Mouse (Mus musculus): ENCODE data around the gene Haspin. TPM values are rescaled to one million over a fixed set of nuclear protein-coding genes. Genes with fewer than 3 reads are reported as not detected.
"Not testable (repeated sequence)": the region's sequence is repeated elsewhere in the genome, so short reads cannot be mapped to it uniquely, and the experiment has no call there.

Gene Haspin
- total and polyA plus RNA-seq, 3 experiments = 26.9 to 28.3 TPM; not detected in 1

GRCm38 (mm10) chr11:73108898-73109625 lies 29.0 kb downstream of the Haspin start:
- Histone ChIP-seq H3K9me3 (replicated peaks; ENCODE audit: insufficient read depth, low read length) (no peaks in the 10 kb centered on the region), H3K79me2 (ENCODE audit: control insufficient read depth, insufficient read depth, low read length, poor library complexity) (no peaks in the 10 kb centered on the region), H3K4me3 (ENCODE audit: control insufficient read depth in 1 of 2, insufficient read depth in 1 of 2, low read depth in 2 of 2, low read length in 2 of 2) (no peak overlapping the region), H3K9ac (ENCODE audit: control insufficient read depth, low read depth, low read length, poor library complexity, severe bottlenecking) (no peak overlapping the region), H3K27me3 (ENCODE audit: control insufficient read depth in 1 of 2, insufficient read depth in 2 of 2, low read length in 2 of 2) (no peaks in the 10 kb centered on the region), H3K27ac (ENCODE audit: control insufficient read depth, low read depth, low read length) (no peak overlapping the region), H3K4me1 (ENCODE audit: control insufficient read depth in 1 of 2, insufficient read depth in 2 of 2, low read length in 2 of 2) (no peaks in the 10 kb centered on the region; a peak in 1 of 4 replicates), H3K36me3 (ENCODE audit: control insufficient read depth in 1 of 2, insufficient read depth in 2 of 2, low read length in 2 of 2) (no peaks in the 10 kb centered on the region)
- no peak for TF ChIP-seq TAL1 (IDR thresholded peaks at IDR 0.05; ENCODE audit: low read length)
- no peak for TF ChIP-seq NELFE (IDR thresholded peaks at IDR 0.05; ENCODE audit: low read depth, low read length)
- TF ChIP-seq JUND (IDR thresholded peaks at IDR 0.05; ENCODE audit: low read depth, low read length) = no peak
- TF ChIP-seq ZC3H11A (IDR thresholded peaks at IDR 0.05; ENCODE audit: low read depth, low read length) = no peak
- TF ChIP-seq CHD2 (IDR thresholded peaks at IDR 0.05; ENCODE audit: low read length) = no peak
- TF ChIP-seq KAT2A (conservative IDR thresholded peaks at IDR 0.05; ENCODE audit: low read depth, low read length) = no peak
- no peak for DNase-seq (ENCODE audit: low read depth, low spot score)

DNA sequence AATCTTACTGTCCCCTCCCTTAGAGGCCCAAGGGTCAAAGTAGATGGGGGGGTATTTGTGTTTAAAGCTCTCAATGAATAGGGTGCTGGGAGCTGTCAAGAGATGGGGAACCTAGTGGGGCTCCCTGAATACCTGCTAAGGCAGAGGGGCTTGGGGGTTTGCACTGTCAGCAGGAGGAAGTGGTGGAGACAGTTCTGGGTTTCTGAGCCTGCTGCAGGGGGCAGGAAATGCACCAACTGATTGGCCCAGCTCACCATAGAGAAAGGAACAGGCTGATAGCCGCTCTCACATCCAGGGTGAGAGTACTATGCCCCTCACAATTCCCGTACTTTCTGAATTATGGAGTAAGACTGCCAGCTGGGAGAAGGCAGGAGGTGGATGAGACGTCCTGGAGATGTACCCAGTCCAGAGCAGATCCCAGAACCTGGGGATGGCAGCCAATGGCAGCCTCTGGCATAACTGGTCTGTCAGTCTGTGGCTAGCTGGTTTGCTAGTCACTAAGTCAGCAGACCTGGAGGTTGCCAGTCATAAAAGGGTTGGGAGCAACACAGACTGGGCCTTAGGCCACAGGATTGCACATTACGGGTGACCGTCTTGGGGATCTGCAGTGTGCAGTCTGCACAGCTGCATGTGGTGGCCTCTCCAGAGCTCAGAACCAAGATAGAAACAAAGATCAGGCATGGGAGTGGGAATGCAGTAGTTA lies 29.7 kb downstream of the Haspin start:
- Histone ChIP-seq H3K79me2 (ENCODE audit: control insufficient read depth, insufficient read depth, low read length, poor library complexity) (no peaks in the 10 kb centered on the region), H3K27ac (ENCODE audit: control insufficient read depth, low read depth, low read length) (no peak overlapping the region)
- no peak for DNase-seq (ENCODE audit: low read depth, low spot score)

GRCm38 (mm10) chr11:73107358-73107757 lies 30.7 kb downstream of the Haspin start:
- not testable (repeated sequence) for H3K79me2 ChIP-seq (ENCODE audit: control insufficient read depth, insufficient read depth, low read length, poor library complexity); H3K4me1 ChIP-seq (ENCODE audit: control insufficient read depth in 1 of 2, insufficient read depth in 2 of 2, low read length in 2 of 2); H3K36me3 ChIP-seq (ENCODE audit: control insufficient read depth in 1 of 2, insufficient read depth in 2 of 2, low read length in 2 of 2); H3K9ac ChIP-seq (ENCODE audit: control insufficient read depth, low read depth, low read length, poor library complexity, severe bottlenecking); H3K27me3 ChIP-seq (ENCODE audit: control insufficient read depth in 1 of 2, insufficient read depth in 2 of 2, low read length in 2 of 2); DNase-seq (ENCODE audit: low read depth, low spot score); H3K9me3 ChIP-seq (replicated peaks; ENCODE audit: insufficient read depth, low read length); H3K4me3 ChIP-seq (ENCODE audit: control insufficient read depth in 1 of 2, insufficient read depth in 1 of 2, low read depth in 2 of 2, low read length in 2 of 2); H3K27ac ChIP-seq (ENCODE audit: control insufficient read depth, low read depth, low read length)
- TF ChIP-seq RAD21 (IDR thresholded peaks at IDR 0.05; ENCODE audit: low read depth, low read length) (peak; percentile 52), CTCF (IDR thresholded peaks at IDR 0.05 in 2 of 3, conservative IDR thresholded peaks at IDR 0.05 in 1 of 3; ENCODE audit: control insufficient read depth in 1 of 3, insufficient read depth in 1 of 3, low read depth in 2 of 3, low read length in 3 of 3, poor library complexity in 1 of 3, severe bottlenecking in 1 of 3) (peak in 2 of 3 experiments; percentile 4 to 44; a peak in 2 of 6 replicates), ZC3H11A (IDR thresholded peaks at IDR 0.05; ENCODE audit: low read depth, low read length) (peak; percentile 49), SMC3 (IDR thresholded peaks at IDR 0.05; ENCODE audit: low read depth, low read length) (peak; percentile 47)

More for the DNA sequence above, 29.7 kb downstream of the Haspin start:
- H3K27me3 ChIP-seq (ENCODE audit: control insufficient read depth in 1 of 2, insufficient read depth in 2 of 2, low read length in 2 of 2) = no peaks in the 10 kb centered on the region
- no peak overlapping the region for H3K9ac ChIP-seq (ENCODE audit: control insufficient read depth, low read depth, low read length, poor library complexity, severe bottlenecking)
- no peaks in the 10 kb centered on the region; a peak in 1 of 4 replicates for H3K4me1 ChIP-seq (ENCODE audit: control insufficient read depth in 1 of 2, insufficient read depth in 2 of 2, low read length in 2 of 2)
- H3K36me3 ChIP-seq (ENCODE audit: control insufficient read depth in 1 of 2, insufficient read depth in 2 of 2, low read length in 2 of 2) = no peaks in the 10 kb centered on the region
- no peak overlapping the region for H3K4me3 ChIP-seq (ENCODE audit: control insufficient read depth in 1 of 2, insufficient read depth in 1 of 2, low read depth in 2 of 2, low read length in 2 of 2)
- TF ChIP-seq ZC3H11A (IDR thresholded peaks at IDR 0.05; ENCODE audit: low read depth, low read length) (no peak), JUND (IDR thresholded peaks at IDR 0.05; ENCODE audit: low read depth, low read length) (no peak), ZNF384 (IDR thresholded peaks at IDR 0.05; ENCODE audit: low read depth, low read length) (no peak)
- H3K9me3 ChIP-seq (replicated peaks; ENCODE audit: insufficient read depth, low read length) = no peaks in the 10 kb centered on the region
